Mouse (Mus musculus) 3T3-L1 (cell line): Measurements from ENCODE around the gene Vmn1r152.
"Not testable (repeated sequence)": the region's sequence is repeated elsewhere in the genome, so short reads cannot be mapped to it uniquely, and the experiment has no call there.

Experiments used
- DNase-seq: peaks from one replicate; pipeline ENCODE4 v3.0.0-alpha.2; 2015; ENCODE audit warnings: low read depth, low spot score

Gene Vmn1r152

GRCm38 (mm10) chr7:22522667-22523066, at the start of gene Vmn1r152:
Gene Vmn1r152, plus strand, starts transcription at chr7:22522967.
- not testable (repeated sequence) for DNase-seq

DNA sequence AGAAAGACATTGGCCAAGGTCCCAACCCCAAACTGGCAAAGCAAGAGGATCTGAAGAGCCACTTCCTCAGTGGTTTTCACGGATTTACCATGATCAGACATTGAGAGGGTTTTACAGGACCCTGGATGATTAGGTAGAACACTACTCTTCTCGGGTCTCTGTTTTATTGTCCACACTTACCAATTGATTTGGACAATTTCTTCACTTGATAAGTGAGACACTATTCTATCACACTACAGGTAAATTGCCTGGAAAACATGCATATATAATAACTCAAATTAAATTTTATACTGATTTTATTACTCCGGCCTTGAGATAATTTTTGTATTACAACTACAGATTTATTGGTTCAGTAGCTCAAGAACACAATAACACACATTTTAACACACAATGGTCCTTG, 23.2 kb upstream of the Vmn1r152 start, which contains the start of gene Vmn1r151:
Gene Vmn1r151 (minus strand): TSS at position 101 of the 400 bp plus-strand sequence.
- not testable (repeated sequence) for DNase-seq

GRCm38 (mm10) chr7:22534787-22535186, 12.0 kb downstream of the Vmn1r152 start, which contains the start of gene Gm8677:
Gene Gm8677, minus strand, starts transcription at chr7:22534887.
- DNase-seq, result not testable (repeated sequence)

DNA sequence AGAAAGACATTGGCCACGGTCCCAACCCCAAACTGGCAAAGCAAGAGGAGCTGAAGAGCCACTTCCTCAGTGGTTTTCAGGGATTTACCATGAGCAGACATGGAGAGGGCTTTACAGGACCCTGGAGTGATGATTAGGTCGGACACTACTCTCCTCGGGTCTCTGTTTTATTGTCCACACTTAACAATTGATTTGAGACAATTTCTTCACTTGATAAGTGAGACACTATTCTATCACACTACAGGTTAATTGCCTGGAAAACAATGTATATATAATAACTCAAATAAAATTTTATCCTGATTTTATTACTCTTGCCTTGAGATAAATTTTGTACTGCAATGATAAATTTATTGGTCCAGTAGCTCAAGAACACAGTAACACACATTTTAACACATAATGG, 42.5 kb downstream of the Vmn1r152 start, which contains the start of gene Gm4201:
Gene Gm4201 (minus strand): TSS at position 101 of the 400 bp plus-strand sequence.
- DNase-seq, result not testable (repeated sequence)
